ENCODE assay signal across 13 mouse cellular contexts in the genomic region with DNA sequence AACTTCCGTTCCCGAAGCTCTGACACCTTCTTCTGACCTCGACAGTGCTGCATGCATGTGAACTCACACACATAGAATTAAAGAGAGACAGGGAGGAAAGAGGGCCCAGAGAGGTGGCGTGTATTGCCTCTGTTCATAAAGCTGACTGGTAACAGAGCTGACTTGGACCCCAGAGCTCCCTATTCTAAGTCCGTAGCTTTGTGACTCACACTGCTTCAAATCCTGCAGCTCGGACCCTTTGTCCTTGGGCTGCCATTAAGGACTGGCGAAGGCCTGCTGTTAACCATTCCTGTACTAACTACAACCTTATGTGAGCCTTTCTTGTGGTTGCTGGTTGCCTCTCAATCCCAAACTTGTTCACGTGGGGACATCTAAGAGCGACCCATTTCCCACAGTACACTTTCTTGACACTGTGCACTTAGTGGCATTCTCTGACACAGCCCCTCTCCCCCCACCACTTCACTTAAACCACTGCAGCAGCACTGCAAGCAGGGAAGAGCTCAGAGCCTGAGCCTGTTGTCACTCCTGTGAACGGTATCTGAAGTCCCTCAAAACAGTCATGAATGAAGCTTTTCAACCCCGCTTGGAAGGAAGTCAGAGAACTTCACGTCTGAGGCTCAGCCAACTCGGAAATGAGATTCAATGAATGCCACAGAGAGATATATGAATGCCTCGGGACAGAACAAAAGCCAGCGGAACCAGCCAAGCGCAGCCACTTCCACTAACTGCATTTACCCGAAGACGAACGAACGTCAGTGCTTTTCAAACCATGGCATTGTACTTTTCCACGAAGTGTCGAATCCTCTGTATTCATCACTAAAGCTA. TPM values are rescaled to one million over a fixed set of nuclear protein-coding genes. Genes with fewer than 3 reads are reported as not detected.
DNase-seq lines count a peak whose midpoint lies in the region; ATAC-seq lines count a peak whose summit lies in the region.
"Had no signal": no experiment of that assay in that cellular context is flagged by ENCODE, and none has a peak within 500 bp of the region (broad histone marks: within the 10 kb centered on the region; RNA-seq: fewer than 3 reads in every experiment).

No protein-coding gene starts in this region.

- H3K4me2 ChIP-seq in hindbrain, embryonic 11.5 days (replicated peaks; ENCODE audit: low read depth, low read length): 0 out of 2 replicates have a peak overlapping the region, but pooled peaks have one; percentile 13
- peak overlapping the region; percentile 21 for H3K4me2 ChIP-seq in neural tube, embryonic 13.5 days
- H3K4me2 ChIP-seq: stomach, embryonic 15.5 days had no signal

- no peak overlapping the region for H3K4me3 ChIP-seq in hindbrain, embryonic 11.5 days (ENCODE audit: low read depth, low read length)
- H3K4me3 ChIP-seq in neural tube, embryonic 13.5 days: no peak overlapping the region
- H3K4me3 ChIP-seq: gastrocnemius, adult 2 months; stomach, embryonic 15.5 days had no signal

- H3K9ac ChIP-seq in hindbrain, embryonic 11.5 days (ENCODE audit: low read depth, low read length): peak overlapping the region; percentile 12; the same call in 1 of the 2 replicates
- no peak overlapping the region for H3K9ac ChIP-seq in neural tube, embryonic 13.5 days
- H3K9ac ChIP-seq: stomach, embryonic 15.5 days had no signal

- 45% methylated on average over 22 of the region's 22 CpGs for WGBS in hindbrain, embryonic 11.5 days
- 26% methylated on average over 22 of the region's 22 CpGs for WGBS in neural tube, embryonic 13.5 days

- H3K27me3 ChIP-seq in hindbrain, embryonic 11.5 days (ENCODE audit: control insufficient read depth, insufficient read depth, low read length): no peaks in the 10 kb centered on the region
- H3K27me3 ChIP-seq in neural tube, embryonic 13.5 days: no peaks in the 10 kb centered on the region
- H3K27me3 ChIP-seq: stomach, embryonic 15.5 days had no signal

- intact Hi-C loops in left cerebral cortex, postnatal 4 days (cut with DNase I): no loop called here
- intact Hi-C loops in left cerebral cortex, postnatal 36 days (cut with DNase I): no loop called here

- H3K4me1 ChIP-seq in hindbrain, embryonic 11.5 days (replicated peaks; ENCODE audit: control insufficient read depth, insufficient read depth, low read length): no peaks in the 10 kb centered on the region
- peaks cover 39% of the 10 kb centered on the region for H3K4me1 ChIP-seq in neural tube, embryonic 13.5 days (replicated peaks)

- H3K9me3 ChIP-seq in hindbrain, embryonic 11.5 days (ENCODE audit: control insufficient read depth, low read length): no peaks in the 10 kb centered on the region
- H3K9me3 ChIP-seq in neural tube, embryonic 13.5 days: no peaks in the 10 kb centered on the region
- H3K9me3 ChIP-seq: stomach, embryonic 15.5 days had no signal

- no peaks in the 10 kb centered on the region for H3K36me3 ChIP-seq in hindbrain, embryonic 11.5 days (ENCODE audit: control insufficient read depth, insufficient read depth, low read length)
- H3K36me3 ChIP-seq in neural tube, embryonic 13.5 days: no peaks in the 10 kb centered on the region
- H3K36me3 ChIP-seq: stomach, embryonic 15.5 days had no signal

- peak; percentile 37 for DNase-seq in adrenal gland, postnatal 14 days
- no peak for DNase-seq in adrenal gland, adult 18-20 months (ENCODE audit: low spot score in 2 of 2)
- peak; percentile 28 for DNase-seq in left cerebral cortex, postnatal 4 days
- DNase-seq in left cerebral cortex, postnatal 36 days (ENCODE audit: low spot score in 2 of 2): no peak
- DNase-seq in hindbrain, embryonic 11.5 days (ENCODE audit: low spot score): peak; percentile 45
- no peak for DNase-seq in lung, postnatal 10 days
- DNase-seq in cerebellum, postnatal 36 days: no peak
- DNase-seq: B cell, adult 2 months; cerebellum, adult 8-10 months; gastrocnemius, adult 2 months had no signal

- ATAC-seq in hindbrain, embryonic 11.5 days (ENCODE audit: low FRiP score): no peak
- peak; percentile 13; the same call in 1 of the 2 replicates for ATAC-seq in neural tube, embryonic 13.5 days (ENCODE audit: low read depth)
- ATAC-seq: intestine, postnatal 0 days had no signal

- peak overlapping the region; percentile 18; the same call in 1 of the 2 replicates for H3K27ac ChIP-seq in hindbrain, embryonic 11.5 days (ENCODE audit: low read depth, low read length)
- H3K27ac ChIP-seq in neural tube, embryonic 13.5 days (replicated peaks): peak overlapping the region; percentile 65
- H3K27ac ChIP-seq: gastrocnemius, adult 2 months; stomach, embryonic 15.5 days had no signal

RNA-seq across cellular contexts. Expression of gene Rab3gap2, which starts 3.1 kb away (rescaled TPM):
- total RNA-seq in adrenal gland, postnatal 14 days (2021): 38.6 and 42.1 TPM in 2 replicates
- total RNA-seq in adrenal gland, adult 18-20 months (2021): 10 to 100 TPM; 48.7 to 51.4 TPM
- total RNA-seq in left cerebral cortex, postnatal 4 days (2021): 10 to 100 TPM; 51.9 to 52.7 TPM
- total RNA-seq in left cerebral cortex, postnatal 36 days (2021): 10 to 100 TPM; 67.6 to 79.7 TPM
- polyA plus RNA-seq in hindbrain, embryonic 11.5 days (2014; fragmentation: Nextera tagmentation; extraction: Ambion mirVana): 23.3 and 23.6 TPM in 2 replicates
- 24.4 and 27.8 TPM in 2 replicates for polyA plus RNA-seq in neural tube, embryonic 13.5 days (2015; fragmentation: Nextera tagmentation; extraction: Ambion mirVana)

Comparison
In these comparisons a context has a peak if more than half of its experiments do, and no peak if none do; other contexts are left out.
1. DNase-seq: peak in adrenal gland, postnatal 14 days (single experiment), left cerebral cortex, postnatal 4 days (single experiment) and hindbrain, embryonic 11.5 days (single experiment); none in adrenal gland, adult 18-20 months (0 of 2), left cerebral cortex, postnatal 36 days (0 of 2), lung, postnatal 10 days (single experiment) and cerebellum, postnatal 36 days (0 of 2).